Comparison of ENCODE assay signal across 8 mouse cellular contexts in genomic region chr3:87755964-87756363, GRCm38 (mm10). TPM values are rescaled to one million over a fixed set of nuclear protein-coding genes. Genes with fewer than 3 reads are reported as not detected.
A peak's percentile ranks its signal among the peaks of the same experiment; 100 is the strongest.
DNase-seq lines count a peak whose midpoint lies in the region; ATAC-seq and TF ChIP-seq lines count a peak whose summit lies in the region.

No protein-coding gene starts in this region.

- H3K36me3 ChIP-seq in forebrain, embryonic 14.5 days (ENCODE audit: control insufficient read depth, insufficient read depth, low read length), result no peaks in the 10 kb centered on the region
- peaks cover 45% of the 10 kb centered on the region; the same call in 1 of the 2 replicates for H3K36me3 ChIP-seq in heart, postnatal 0 days (replicated peaks; ENCODE audit: control insufficient read depth, insufficient read depth, low read length)
- H3K36me3 ChIP-seq in liver, embryonic 13.5 days, result 0 out of 2 replicates have a peak, but pooled peaks cover 5% of the 10 kb centered on the region
- peaks cover 2% of the 10 kb centered on the region; the same call in 1 of the 2 replicates for H3K36me3 ChIP-seq in splenic B cell, adult 2 months (ENCODE audit: control insufficient read depth, insufficient read depth, low read length, poor library complexity, severe bottlenecking)

- no peak overlapping the region for H3K27ac ChIP-seq in forebrain, embryonic 14.5 days (ENCODE audit: low read depth, low read length)
- H3K27ac ChIP-seq in heart, postnatal 0 days (ENCODE audit: low read depth), result no peak overlapping the region
- H3K27ac ChIP-seq in liver, embryonic 13.5 days, result no peak overlapping the region

- peak; percentile 88 for DNase-seq in CD4-positive, CD25-positive, alpha-beta regulatory T cell, adult 2 months (ENCODE audit: low read depth, low spot score)
- peak; percentile 9 for DNase-seq in c-Kit-positive CD71-positive TER-119-positive erythroid progenitor cells, embryonic 14.5 days (ENCODE audit: low spot score)
- DNase-seq in forebrain, embryonic 14.5 days (ENCODE audit: low spot score), result peak; percentile 86
- peak; percentile 55 for DNase-seq in heart, postnatal 0 days (ENCODE audit: low spot score)
- DNase-seq in kidney, postnatal 25 days, result peak; percentile 90 to 91
- DNase-seq in liver, embryonic 13.5 days, result no peak
- DNase-seq in neural tube, embryonic 10.5 days (ENCODE audit: extremely low spot score, low spot score), result peak; percentile 91
- peak; percentile 82 for DNase-seq in splenic B cell, adult 2 months (ENCODE audit: low read depth, low spot score)

- 4% methylated on average over 24 of the region's 24 CpGs for WGBS in forebrain, embryonic 14.5 days
- 9% methylated on average over 23 of the region's 24 CpGs for WGBS in heart, postnatal 0 days
- WGBS in liver, embryonic 13.5 days (ENCODE audit: insufficient replicate concordance), result 20% methylated on average over 24 of the region's 24 CpGs

- H3K9ac ChIP-seq in forebrain, embryonic 14.5 days (ENCODE audit: low read length), result peak overlapping the region; percentile 2; the same call in 1 of the 2 replicates
- no peak overlapping the region for H3K9ac ChIP-seq in heart, postnatal 0 days (replicated peaks; ENCODE audit: low read depth, low read length)
- H3K9ac ChIP-seq in liver, embryonic 13.5 days, result no peak overlapping the region

- no peaks in the 10 kb centered on the region for H3K4me1 ChIP-seq in forebrain, embryonic 14.5 days (ENCODE audit: control insufficient read depth, insufficient read depth, low read length)
- no peaks in the 10 kb centered on the region for H3K4me1 ChIP-seq in heart, postnatal 0 days (ENCODE audit: control insufficient read depth, insufficient read depth)
- peaks cover 3% of the 10 kb centered on the region; the same call in 1 of the 2 replicates for H3K4me1 ChIP-seq in liver, embryonic 13.5 days (replicated peaks)

- peak overlapping the region; percentile 41 for H3K4me2 ChIP-seq in forebrain, embryonic 14.5 days (ENCODE audit: low read length)
- H3K4me2 ChIP-seq in heart, postnatal 0 days (ENCODE audit: low read depth, low read length), result peak overlapping the region; percentile 40
- H3K4me2 ChIP-seq in liver, embryonic 13.5 days, result peak overlapping the region; percentile 17; the same call in 1 of the 2 replicates

- H3K4me3 ChIP-seq in forebrain, embryonic 14.5 days (ENCODE audit: low read depth, low read length), result peak overlapping the region; percentile 7; the same call in 1 of the 2 replicates
- no peak overlapping the region for H3K4me3 ChIP-seq in heart, postnatal 0 days (ENCODE audit: low read depth, low read length)
- H3K4me3 ChIP-seq in liver, embryonic 13.5 days (replicated peaks), result no peak overlapping the region

- no peaks in the 10 kb centered on the region for H3K27me3 ChIP-seq in forebrain, embryonic 14.5 days (replicated peaks; ENCODE audit: control insufficient read depth, insufficient read depth, low read length)
- H3K27me3 ChIP-seq in heart, postnatal 0 days (ENCODE audit: control insufficient read depth, insufficient read depth, low read length), result 0 out of 2 replicates have a peak, but pooled peaks cover 14% of the 10 kb centered on the region
- no peaks in the 10 kb centered on the region for H3K27me3 ChIP-seq in liver, embryonic 13.5 days
- no peaks in the 10 kb centered on the region for H3K27me3 ChIP-seq in splenic B cell, adult 2 months (ENCODE audit: control insufficient read depth, insufficient read depth, low read length, poor library complexity, severe bottlenecking)

- peak; percentile 97 for TF ChIP-seq CTCF in heart, postnatal 0 days (IDR thresholded peaks at IDR 0.05; ENCODE audit: low read depth)

- H3K9me3 ChIP-seq in forebrain, embryonic 14.5 days (replicated peaks; ENCODE audit: control insufficient read depth, low read length), result no peaks in the 10 kb centered on the region
- no peaks in the 10 kb centered on the region for H3K9me3 ChIP-seq in heart, postnatal 0 days (replicated peaks; ENCODE audit: control insufficient read depth, low read length)
- no peaks in the 10 kb centered on the region for H3K9me3 ChIP-seq in liver, embryonic 13.5 days (replicated peaks)

- peak; percentile 92 for ATAC-seq in forebrain, embryonic 14.5 days
- ATAC-seq in heart, postnatal 0 days (ENCODE audit: insufficient read depth, low read depth), result peak; percentile 84
- ATAC-seq in liver, embryonic 13.5 days (ENCODE audit: low read depth), result peak; percentile 34; the same call in 1 of the 2 replicates

- TF ChIP-seq EP300 in heart, postnatal 0 days (IDR thresholded peaks at IDR 0.05; ENCODE audit: low read depth), result no peak

RNA-seq across cellular contexts. Expression of gene Lrrc71, which starts 7.5 kb away (rescaled TPM):
- 0.13 and 0.62 TPM in 2 replicates for polyA plus RNA-seq in forebrain, embryonic 14.5 days (2014; fragmentation: Nextera tagmentation; extraction: Ambion mirVana)
- total RNA-seq in heart, postnatal 0 days (2014; rRNA removed; ENCODE audit: low replicate concordance), result 0.54 and 1.5 TPM in 2 replicates
- 0.12 and 0.38 TPM in 2 replicates for polyA plus RNA-seq in heart, postnatal 0 days (2015; fragmentation: Nextera tagmentation; extraction: Ambion mirVana)
- polyA plus RNA-seq in liver, embryonic 13.5 days (2015; fragmentation: Nextera tagmentation; extraction: Ambion mirVana), result 0.10 and 0.15 TPM in 2 replicates

RNA-seq across cellular contexts. Expression of gene Ntrk1, which starts 39.0 kb away (rescaled TPM):
- polyA plus RNA-seq in forebrain, embryonic 14.5 days (2014; fragmentation: Nextera tagmentation; extraction: Ambion mirVana), result 0.74 and 0.94 TPM in 2 replicates
- 0.11 and 0.62 TPM in 2 replicates for total RNA-seq in heart, postnatal 0 days (2014; rRNA removed; ENCODE audit: low replicate concordance)
- 0.15 and 0.16 TPM in 2 replicates for polyA plus RNA-seq in heart, postnatal 0 days (2015; fragmentation: Nextera tagmentation; extraction: Ambion mirVana)
- polyA plus RNA-seq in liver, embryonic 13.5 days (2015; fragmentation: Nextera tagmentation; extraction: Ambion mirVana), result 0.20 and 0.27 TPM in 2 replicates

RNA-seq across cellular contexts. Expression of gene Insrr, which starts 40.8 kb away (rescaled TPM):
- 0.62 and 0.66 TPM in 2 replicates for polyA plus RNA-seq in forebrain, embryonic 14.5 days (2014; fragmentation: Nextera tagmentation; extraction: Ambion mirVana)
- total RNA-seq in heart, postnatal 0 days (2014; rRNA removed; ENCODE audit: low replicate concordance), result not detected in 2 replicates
- not detected in 2 replicates for polyA plus RNA-seq in heart, postnatal 0 days (2015; fragmentation: Nextera tagmentation; extraction: Ambion mirVana)
- polyA plus RNA-seq in liver, embryonic 13.5 days (2015; fragmentation: Nextera tagmentation; extraction: Ambion mirVana), result 0.03 TPM in 1 of 2 replicates, not detected in the other

Comparison
In these comparisons a context has a peak if more than half of its experiments do, and no peak if none do; other contexts are left out.
1. ATAC-seq: peak in every context shown above with its lines; median percentile 92 in forebrain, embryonic 14.5 days; 84 in heart, postnatal 0 days; 34 in liver, embryonic 13.5 days.